In genomic region chr7:135537948-135538741, GRCm38 (mm10) we compare ENCODE assay signal across 8 mouse cellular contexts. TPM values are rescaled to one million over a fixed set of nuclear protein-coding genes. Genes with fewer than 3 reads are reported as not detected.
DNase-seq lines count a peak whose midpoint lies in the region; ATAC-seq and TF ChIP-seq lines count a peak whose summit lies in the region.

No protein-coding gene starts in this region.

- peak overlapping the region; percentile 85 for H3K4me3 ChIP-seq in E14TG2a.4 (replicated peaks; ENCODE audit: low read length)
- peak overlapping the region; percentile 44 for H3K4me3 ChIP-seq in embryonic fibroblast, embryonic 13.5 days (ENCODE audit: insufficient read depth, low read length)
- H3K4me3 ChIP-seq in heart, postnatal 0 days (ENCODE audit: low read depth, low read length), result peak overlapping the region; percentile 63
- H3K4me3 ChIP-seq in lung, postnatal 0 days (ENCODE audit: low read depth, low read length), result peak overlapping the region; percentile 63

- no peak for TF ChIP-seq POLR2A in embryonic fibroblast, embryonic 13.5 days (IDR thresholded peaks at IDR 0.05; ENCODE audit: low read depth, low read length)

- peak overlapping the region; percentile 95 for H3K4me2 ChIP-seq in heart, postnatal 0 days (ENCODE audit: low read depth, low read length)
- H3K4me2 ChIP-seq in lung, postnatal 0 days (replicated peaks; ENCODE audit: low read depth, low read length), result peak overlapping the region; percentile 94

- peak; percentile 49 for ATAC-seq in heart, postnatal 0 days (ENCODE audit: insufficient read depth, low read depth)
- peak; percentile 23 for ATAC-seq in lung, postnatal 0 days

- DNase-seq in adrenal gland, postnatal 14 days, result peak; percentile 47
- DNase-seq in heart, postnatal 0 days (ENCODE audit: low spot score), result no peak
- DNase-seq in layer of hippocampus, postnatal 25 days (ENCODE audit: extremely low spot score in 1 of 2, low spot score in 1 of 2), result peak; percentile 46
- DNase-seq in lung, postnatal 0 days (ENCODE audit: low spot score), result peak; percentile 29
- DNase-seq in right cerebral cortex, adult 18-20 months, result peak; percentile 49
- DNase-seq in MN1 (ENCODE audit: low spot score), result no peak

- TF ChIP-seq CTCF in E14TG2a.4 (conservative IDR thresholded peaks at IDR 0.05; ENCODE audit: low read length), result no peak
- no peak for TF ChIP-seq CTCF in embryonic fibroblast, embryonic 13.5 days (IDR thresholded peaks at IDR 0.05; ENCODE audit: borderline replicate concordance, insufficient read depth, low read length)
- TF ChIP-seq CTCF in heart, postnatal 0 days (IDR thresholded peaks at IDR 0.05; ENCODE audit: low read depth), result no peak
- no peak; the same call in 1 of the 2 replicates for TF ChIP-seq CTCF in lung, postnatal 0 days (IDR thresholded peaks at IDR 0.05)

- H3K27ac ChIP-seq in embryonic fibroblast, embryonic 13.5 days (ENCODE audit: insufficient read depth, low read length), result no peak overlapping the region
- H3K27ac ChIP-seq in heart, postnatal 0 days (ENCODE audit: low read depth), result no peak overlapping the region
- H3K27ac ChIP-seq in lung, postnatal 0 days (ENCODE audit: low read length), result no peak overlapping the region

- H3K36me3 ChIP-seq in E14TG2a.4 (ENCODE audit: insufficient read depth, low read length), result no peaks in the 10 kb centered on the region
- no peaks in the 10 kb centered on the region for H3K36me3 ChIP-seq in heart, postnatal 0 days (replicated peaks; ENCODE audit: control insufficient read depth, insufficient read depth, low read length)
- H3K36me3 ChIP-seq in lung, postnatal 0 days (ENCODE audit: insufficient read depth, low read length), result no peaks in the 10 kb centered on the region

- TF ChIP-seq EP300 in heart, postnatal 0 days (IDR thresholded peaks at IDR 0.05; ENCODE audit: low read depth), result no peak
- TF ChIP-seq EP300 in lung, postnatal 0 days (IDR thresholded peaks at IDR 0.05), result no peak

- WGBS in heart, postnatal 0 days, result 2% methylated on average over 71 of the region's 71 CpGs
- under 1% methylated on average over 70 of the region's 71 CpGs for WGBS in lung, postnatal 0 days

- peaks cover 57% of the 10 kb centered on the region for H3K27me3 ChIP-seq in E14TG2a.4 (ENCODE audit: insufficient read depth, low read length)
- peaks cover 17% of the 10 kb centered on the region for H3K27me3 ChIP-seq in heart, postnatal 0 days (ENCODE audit: control insufficient read depth, insufficient read depth, low read length)
- 0 out of 2 replicates have a peak, but pooled peaks cover 7% of the 10 kb centered on the region for H3K27me3 ChIP-seq in lung, postnatal 0 days (replicated peaks; ENCODE audit: insufficient read depth, low read length)

- H3K4me1 ChIP-seq in E14TG2a.4 (replicated peaks; ENCODE audit: low read depth, low read length), result peaks cover 7% of the 10 kb centered on the region; the same call in 1 of the 2 replicates
- H3K4me1 ChIP-seq in embryonic fibroblast, embryonic 13.5 days (ENCODE audit: control insufficient read depth, insufficient read depth, low read length), result no peaks in the 10 kb centered on the region
- H3K4me1 ChIP-seq in heart, postnatal 0 days (ENCODE audit: control insufficient read depth, insufficient read depth), result 0 out of 2 replicates have a peak, but pooled peaks cover 6% of the 10 kb centered on the region
- H3K4me1 ChIP-seq in lung, postnatal 0 days (ENCODE audit: insufficient read depth, low read depth, low read length), result peaks cover 4% of the 10 kb centered on the region; the same call in 1 of the 2 replicates

- peak overlapping the region; percentile 52 for H3K9ac ChIP-seq in heart, postnatal 0 days (replicated peaks; ENCODE audit: low read depth, low read length)
- peak overlapping the region; percentile 36 for H3K9ac ChIP-seq in lung, postnatal 0 days (replicated peaks; ENCODE audit: low read depth)

- no peaks in the 10 kb centered on the region for H3K9me3 ChIP-seq in E14TG2a.4 (ENCODE audit: low read length)
- H3K9me3 ChIP-seq in heart, postnatal 0 days (replicated peaks; ENCODE audit: control insufficient read depth, low read length), result no peaks in the 10 kb centered on the region
- H3K9me3 ChIP-seq in lung, postnatal 0 days (ENCODE audit: low read length), result no peaks in the 10 kb centered on the region

RNA-seq across cellular contexts. Expression of gene Ptpre, which starts 0.9 kb away (rescaled TPM):
- total RNA-seq in adrenal gland, postnatal 14 days (2021), result 4.4 and 8.0 TPM in 2 replicates
- 3.2 and 4.4 TPM in 2 replicates for polyA plus RNA-seq in embryonic fibroblast, embryonic 13.5 days (2011; ENCODE audit: insufficient read length, low read depth, missing spikeins)
- total RNA-seq in heart, postnatal 0 days (2014; rRNA removed; ENCODE audit: low replicate concordance), result 3.1 and 4.0 TPM in 2 replicates
- 2.0 and 2.2 TPM in 2 replicates for polyA plus RNA-seq in heart, postnatal 0 days (2015; fragmentation: Nextera tagmentation; extraction: Ambion mirVana)
- total RNA-seq in layer of hippocampus, postnatal 25 days (2021), result 10 to 100 TPM; 47.4 to 59.0 TPM
- polyA plus RNA-seq in lung, postnatal 0 days (2015; fragmentation: Nextera tagmentation; extraction: Ambion mirVana), result 8.6 and 8.7 TPM in 2 replicates

RNA-seq across cellular contexts. Expression of gene Clrn3, which starts 9.7 kb away (rescaled TPM):
- total RNA-seq in adrenal gland, postnatal 14 days (2021), result not detected in 2 replicates
- not detected in 2 replicates for polyA plus RNA-seq in embryonic fibroblast, embryonic 13.5 days (2011; ENCODE audit: insufficient read length, low read depth, missing spikeins)
- not detected in 2 replicates for total RNA-seq in heart, postnatal 0 days (2014; rRNA removed; ENCODE audit: low replicate concordance)
- not detected in 2 replicates for polyA plus RNA-seq in heart, postnatal 0 days (2015; fragmentation: Nextera tagmentation; extraction: Ambion mirVana)
- total RNA-seq in layer of hippocampus, postnatal 25 days (2021), result not detected
- polyA plus RNA-seq in lung, postnatal 0 days (2015; fragmentation: Nextera tagmentation; extraction: Ambion mirVana), result not detected in 2 replicates

Comparison
In these comparisons a context has a peak if more than half of its experiments do, and no peak if none do; other contexts are left out.
1. DNase-seq: peak in adrenal gland, postnatal 14 days (single experiment), layer of hippocampus, postnatal 25 days (2 of 2), lung, postnatal 0 days (single experiment) and right cerebral cortex, adult 18-20 months (single experiment); none in heart, postnatal 0 days (single experiment) and MN1 (single experiment).
2. Peak in every context shown above with its lines, with median percentiles within 50 percentile points of each other: H3K4me3 ChIP-seq.